Mouse (Mus musculus): ENCODE data around the gene Grik5.

- TF ChIP-seq POLR2A (IDR thresholded peaks at IDR 0.05; ENCODE audit: borderline replicate concordance, control insufficient read depth, low read depth, low read length): no peak
- no peak for TF ChIP-seq CTCF (IDR thresholded peaks at IDR 0.05; ENCODE audit: control insufficient read depth, insufficient read depth, low read length)
Observed at GRCm38 (mm10) chr7:24968463-24968862, 103.7 kb downstream of the Grik5 start.
